Mouse (Mus musculus): ENCODE results near the gene Hoxa4.

Hoxa4 gene

DNA sequence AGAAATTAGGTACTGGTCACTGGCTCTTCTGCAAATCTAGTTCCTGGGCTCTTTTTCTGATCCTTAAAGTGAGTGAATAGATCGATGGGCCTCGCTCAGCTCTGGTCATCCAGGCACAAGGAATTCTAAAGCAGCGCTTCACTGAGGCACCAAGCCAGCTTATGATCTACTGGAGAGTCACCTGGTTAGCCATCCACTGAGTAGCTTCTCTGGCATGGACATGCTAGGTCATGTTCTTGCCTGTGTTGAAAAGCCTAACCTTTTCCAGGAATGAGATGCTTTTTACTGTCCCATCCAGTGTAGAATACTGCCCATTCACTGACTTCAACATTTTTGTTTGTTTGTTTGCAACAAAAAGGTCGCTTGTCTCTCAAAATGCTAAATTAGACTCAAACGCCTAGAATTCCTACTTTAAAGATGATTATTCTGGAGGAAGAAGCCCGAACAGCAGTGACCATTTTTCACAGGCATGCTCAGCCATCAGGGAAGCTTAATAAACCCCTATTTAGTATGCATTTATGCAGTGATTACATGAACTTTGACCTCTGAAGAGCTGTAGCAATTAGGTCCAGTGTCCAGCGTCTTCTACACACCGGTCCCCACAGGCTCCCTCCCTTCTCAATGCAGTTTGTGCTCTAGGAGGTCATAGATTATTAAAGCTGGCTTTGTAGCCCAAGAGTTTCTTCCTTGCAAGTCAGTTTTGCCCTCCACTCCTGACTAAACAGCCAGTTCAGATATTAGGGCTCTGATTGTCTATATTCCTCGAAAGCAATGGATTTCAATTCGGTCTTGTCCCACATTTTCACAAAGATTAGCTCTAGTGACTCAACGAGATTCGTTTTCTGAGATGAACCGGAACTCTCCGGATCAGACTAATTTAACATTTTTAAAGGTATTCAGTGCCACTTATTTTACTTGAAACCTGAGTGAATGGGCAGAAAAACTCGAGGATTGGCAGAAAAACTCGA is 39.0 kb downstream of the Hoxa4 start:
- no peak for DNase-seq (ENCODE audit: low read depth, low spot score)

DNA sequence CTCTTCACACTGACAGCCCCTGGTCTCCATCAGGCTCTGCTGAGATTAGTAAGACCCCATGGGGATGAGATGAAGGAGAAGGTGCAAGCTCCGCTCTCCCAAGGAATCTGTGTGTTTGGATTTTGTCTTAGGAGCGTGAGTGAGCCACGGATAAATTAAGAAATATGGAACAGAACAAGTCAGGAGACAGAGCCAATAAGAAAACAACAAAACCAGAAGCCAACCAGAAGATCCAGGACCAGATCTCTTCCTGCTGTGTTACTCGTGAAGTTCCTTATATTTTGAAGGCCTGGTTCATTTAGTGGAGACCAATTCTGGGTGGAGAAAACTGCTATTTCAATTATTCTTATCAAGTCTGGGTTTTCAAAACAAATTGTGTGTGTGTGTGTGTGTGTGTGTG is 40.0 kb downstream of the Hoxa4 start:
- DNase-seq (ENCODE audit: low read depth, low spot score): no peak

DNA sequence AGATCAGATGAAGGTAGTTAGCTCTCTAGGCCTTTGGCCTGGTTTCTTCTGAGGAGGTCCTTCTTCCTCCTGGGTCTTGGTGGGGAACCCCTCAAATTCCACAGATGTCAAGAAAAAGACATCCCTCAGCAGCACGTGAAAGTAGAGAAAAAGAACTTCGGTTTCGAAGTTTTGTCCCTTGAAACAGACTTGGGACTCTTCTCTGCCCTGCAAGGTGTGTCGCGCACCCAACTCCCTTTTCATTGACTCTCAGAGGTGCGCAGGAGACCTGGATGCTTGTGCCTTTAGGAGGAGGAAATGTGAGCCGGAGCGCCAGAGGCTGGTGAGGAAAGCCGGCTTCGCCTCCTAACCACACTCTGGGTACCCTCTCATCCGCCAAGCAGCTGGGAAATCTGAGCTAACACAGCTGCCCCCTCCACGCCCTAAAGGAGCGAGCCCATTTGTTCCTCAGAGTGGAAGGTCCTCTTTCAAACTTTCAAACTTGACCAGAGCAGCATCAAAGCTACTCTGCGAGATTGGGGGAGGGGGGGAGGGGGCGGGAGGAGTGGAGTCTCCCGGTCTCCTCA is 41.1 kb downstream of the Hoxa4 start:
- no peak for DNase-seq (ENCODE audit: low read depth, low spot score)

Measured in forelimb bud, embryonic 11.5 days (tissue).